14 mouse cellular contexts compared by ENCODE assay signal in genomic region chr5:108713691-108714090, GRCm38 (mm10). TPM values are rescaled to one million over a fixed set of nuclear protein-coding genes. Genes with fewer than 3 reads are reported as not detected.
DNase-seq lines count a peak whose midpoint lies in the region; ATAC-seq and TF ChIP-seq lines count a peak whose summit lies in the region.
"Had no signal": no experiment of that assay in that cellular context is flagged by ENCODE, and none has a peak within 500 bp of the region (broad histone marks: within the 10 kb centered on the region; RNA-seq: fewer than 3 reads in every experiment).

No protein-coding gene starts in this region.

- H3K9me3 ChIP-seq in forebrain, postnatal 0 days (ENCODE audit: low read length), result no peaks in the 10 kb centered on the region
- no peaks in the 10 kb centered on the region for H3K9me3 ChIP-seq in forebrain, embryonic 15.5 days
- no peaks in the 10 kb centered on the region for H3K9me3 ChIP-seq in intestine, embryonic 14.5 days (ENCODE audit: control insufficient read depth, low read length)
- no peaks in the 10 kb centered on the region for H3K9me3 ChIP-seq in intestine, embryonic 16.5 days (ENCODE audit: control insufficient read depth, low read length)
- no peaks in the 10 kb centered on the region for H3K9me3 ChIP-seq in limb, embryonic 10.5 days (replicated peaks)

- no peaks in the 10 kb centered on the region for H3K36me3 ChIP-seq in forebrain, postnatal 0 days (ENCODE audit: insufficient read depth)
- no peaks in the 10 kb centered on the region for H3K36me3 ChIP-seq in forebrain, embryonic 15.5 days
- H3K36me3 ChIP-seq in intestine, embryonic 14.5 days (ENCODE audit: control insufficient read depth, insufficient read depth, low read length), result no peaks in the 10 kb centered on the region
- no peaks in the 10 kb centered on the region for H3K36me3 ChIP-seq in intestine, embryonic 16.5 days (ENCODE audit: control insufficient read depth, insufficient read depth, low read length)
- H3K36me3 ChIP-seq in limb, embryonic 10.5 days, result peaks cover 4% of the 10 kb centered on the region

- no peak overlapping the region for H3K4me3 ChIP-seq in forebrain, postnatal 0 days (ENCODE audit: low read depth, low read length)
- no peak overlapping the region for H3K4me3 ChIP-seq in forebrain, embryonic 15.5 days
- H3K4me3 ChIP-seq in intestine, embryonic 14.5 days (ENCODE audit: low read depth, low read length), result no peak overlapping the region
- no peak overlapping the region for H3K4me3 ChIP-seq in intestine, embryonic 16.5 days (ENCODE audit: low read length)
- no peak overlapping the region for H3K4me3 ChIP-seq in limb, embryonic 10.5 days
- H3K4me3 ChIP-seq: erythroblast, embryonic 14.5 days had no signal

- H3K4me2 ChIP-seq in forebrain, postnatal 0 days (ENCODE audit: low read depth), result no peak overlapping the region
- no peak overlapping the region for H3K4me2 ChIP-seq in forebrain, embryonic 15.5 days (replicated peaks)
- H3K4me2 ChIP-seq in intestine, embryonic 14.5 days (ENCODE audit: low read length), result no peak overlapping the region
- no peak overlapping the region for H3K4me2 ChIP-seq in intestine, embryonic 16.5 days (ENCODE audit: low read depth, low read length)

- DNase-seq in forebrain, postnatal 0 days, result no peak
- no peak for DNase-seq in intestine, embryonic 14.5 days (ENCODE audit: low spot score)
- peak; percentile 94 for DNase-seq in adipocyte (ENCODE audit: low spot score)
- DNase-seq in limb, embryonic 10.5 days (ENCODE audit: low spot score), result no peak
- no peak for DNase-seq in embryo, embryonic 11 days
- no peak for DNase-seq in left cerebral cortex, adult 8-10 months (ENCODE audit: low spot score in 2 of 2)
- DNase-seq: gastrocnemius, postnatal 10 days; spleen, adult 18-20 months; thymus, adult 18-20 months had no signal

- H3K27me3 ChIP-seq in forebrain, postnatal 0 days (ENCODE audit: insufficient read depth, low read length), result no peaks in the 10 kb centered on the region
- H3K27me3 ChIP-seq in forebrain, embryonic 15.5 days, result no peaks in the 10 kb centered on the region
- no peaks in the 10 kb centered on the region for H3K27me3 ChIP-seq in intestine, embryonic 14.5 days (replicated peaks; ENCODE audit: control insufficient read depth, insufficient read depth, low read length)
- H3K27me3 ChIP-seq in intestine, embryonic 16.5 days (replicated peaks; ENCODE audit: control insufficient read depth, insufficient read depth, low read length), result no peaks in the 10 kb centered on the region
- H3K27me3 ChIP-seq in limb, embryonic 10.5 days (ENCODE audit: low read depth, poor library complexity, severe bottlenecking), result no peaks in the 10 kb centered on the region
- H3K27me3 ChIP-seq: Patski had no signal

- no peak for TF ChIP-seq CTCF in forebrain, postnatal 0 days (IDR thresholded peaks at IDR 0.05; ENCODE audit: low read depth)

- H3K4me1 ChIP-seq in forebrain, postnatal 0 days (ENCODE audit: insufficient read depth), result no peaks in the 10 kb centered on the region
- H3K4me1 ChIP-seq in forebrain, embryonic 15.5 days, result peaks cover 6% of the 10 kb centered on the region; the same call in 1 of the 2 replicates
- H3K4me1 ChIP-seq in intestine, embryonic 14.5 days (replicated peaks; ENCODE audit: control insufficient read depth, insufficient read depth, low read length), result no peaks in the 10 kb centered on the region
- H3K4me1 ChIP-seq in intestine, embryonic 16.5 days (ENCODE audit: control insufficient read depth, insufficient read depth, low read length), result peaks cover 16% of the 10 kb centered on the region
- H3K4me1 ChIP-seq in limb, embryonic 10.5 days, result peaks cover 34% of the 10 kb centered on the region

- H3K9ac ChIP-seq in forebrain, postnatal 0 days, result no peak overlapping the region
- no peak overlapping the region for H3K9ac ChIP-seq in forebrain, embryonic 15.5 days (replicated peaks)
- H3K9ac ChIP-seq in intestine, embryonic 14.5 days (ENCODE audit: low read length), result no peak overlapping the region
- H3K9ac ChIP-seq in intestine, embryonic 16.5 days (ENCODE audit: low read depth, low read length), result no peak overlapping the region

- ATAC-seq in forebrain, postnatal 0 days, result peak; percentile 32; the same call in 1 of the 2 replicates
- ATAC-seq in forebrain, embryonic 15.5 days (replicated peaks), result no peak
- 0 out of 2 replicates have a peak, but pooled peaks have one; percentile 3 for ATAC-seq in intestine, embryonic 14.5 days (replicated peaks; ENCODE audit: low FRiP score, low TSS enrichment, low read depth)
- ATAC-seq in intestine, embryonic 16.5 days, result no peak
- ATAC-seq: inflammation-experienced regulatory T-cells, adult 6 months had no signal

- H3K27ac ChIP-seq in forebrain, postnatal 0 days (ENCODE audit: low read depth, low read length), result no peak overlapping the region
- H3K27ac ChIP-seq in forebrain, embryonic 15.5 days (replicated peaks), result no peak overlapping the region
- no peak overlapping the region for H3K27ac ChIP-seq in intestine, embryonic 14.5 days (ENCODE audit: low read depth)
- no peak overlapping the region for H3K27ac ChIP-seq in intestine, embryonic 16.5 days (ENCODE audit: low read length)
- peak overlapping the region; percentile 58 for H3K27ac ChIP-seq in limb, embryonic 10.5 days

RNA-seq across cellular contexts. Expression of gene Fgfrl1, which starts 21.5 kb away (rescaled TPM):
- 13.8 and 17.1 TPM in 2 replicates for total RNA-seq in forebrain, postnatal 0 days (2014; rRNA removed)
- 5.5 and 7.1 TPM in 2 replicates for polyA plus RNA-seq in forebrain, postnatal 0 days (2015; fragmentation: Nextera tagmentation; extraction: Ambion mirVana)
- 9.4 and 10.1 TPM in 2 replicates for polyA plus RNA-seq in forebrain, embryonic 15.5 days (2015; fragmentation: Nextera tagmentation; extraction: Ambion mirVana)
- polyA plus RNA-seq in intestine, embryonic 14.5 days (2014; fragmentation: Nextera tagmentation; extraction: Ambion mirVana), result 17.9 and 26.6 TPM in 2 replicates
- 8.5 and 9.7 TPM in 2 replicates for polyA plus RNA-seq in intestine, embryonic 16.5 days (2015; fragmentation: Nextera tagmentation; extraction: Ambion mirVana)
- 35.9 and 43.1 TPM in 2 replicates for polyA plus RNA-seq in limb, embryonic 10.5 days (2016; fragmentation: Nextera tagmentation; extraction: Ambion mirVana)
- 10 to 100 TPM; 18.0 to 28.3 (median 25.3) TPM for total RNA-seq in left cerebral cortex, adult 8-10 months (2022)

RNA-seq across cellular contexts. Expression of gene Slc26a1, which starts 38.3 kb away (rescaled TPM):
- total RNA-seq in forebrain, postnatal 0 days (2014; rRNA removed), result 4.4 and 6.9 TPM in 2 replicates
- 2.6 and 3.9 TPM in 2 replicates for polyA plus RNA-seq in forebrain, postnatal 0 days (2015; fragmentation: Nextera tagmentation; extraction: Ambion mirVana)
- 1.8 and 1.9 TPM in 2 replicates for polyA plus RNA-seq in forebrain, embryonic 15.5 days (2015; fragmentation: Nextera tagmentation; extraction: Ambion mirVana)
- polyA plus RNA-seq in intestine, embryonic 14.5 days (2014; fragmentation: Nextera tagmentation; extraction: Ambion mirVana), result 1.1 and 1.2 TPM in 2 replicates
- polyA plus RNA-seq in intestine, embryonic 16.5 days (2015; fragmentation: Nextera tagmentation; extraction: Ambion mirVana), result 8.0 and 9.7 TPM in 2 replicates
- polyA plus RNA-seq in limb, embryonic 10.5 days (2016; fragmentation: Nextera tagmentation; extraction: Ambion mirVana), result 0.43 and 0.61 TPM in 2 replicates
- total RNA-seq in left cerebral cortex, adult 8-10 months (2022), result 1 to 10 TPM; 1.0 to 1.3 (median 1.1) TPM

RNA-seq across cellular contexts. Expression of gene Dgkq, which starts 44.2 kb away (rescaled TPM):
- 54.5 and 59.5 TPM in 2 replicates for total RNA-seq in forebrain, postnatal 0 days (2014; rRNA removed)
- 8.6 and 11.6 TPM in 2 replicates for polyA plus RNA-seq in forebrain, postnatal 0 days (2015; fragmentation: Nextera tagmentation; extraction: Ambion mirVana)
- polyA plus RNA-seq in forebrain, embryonic 15.5 days (2015; fragmentation: Nextera tagmentation; extraction: Ambion mirVana), result 23.6 and 24.4 TPM in 2 replicates
- 8.0 and 10.1 TPM in 2 replicates for polyA plus RNA-seq in intestine, embryonic 14.5 days (2014; fragmentation: Nextera tagmentation; extraction: Ambion mirVana)
- 11.3 and 14.0 TPM in 2 replicates for polyA plus RNA-seq in intestine, embryonic 16.5 days (2015; fragmentation: Nextera tagmentation; extraction: Ambion mirVana)
- polyA plus RNA-seq in limb, embryonic 10.5 days (2016; fragmentation: Nextera tagmentation; extraction: Ambion mirVana), result 10.6 and 13.4 TPM in 2 replicates
- total RNA-seq in left cerebral cortex, adult 8-10 months (2022), result 10 to 100 TPM; 47.3 to 67.4 (median 51.3) TPM

RNA-seq across cellular contexts. Expression of gene Idua, which starts 53.6 kb away (rescaled TPM):
- total RNA-seq in forebrain, postnatal 0 days (2014; rRNA removed), result 5.7 and 8.7 TPM in 2 replicates
- 4.3 and 6.3 TPM in 2 replicates for polyA plus RNA-seq in forebrain, postnatal 0 days (2015; fragmentation: Nextera tagmentation; extraction: Ambion mirVana)
- polyA plus RNA-seq in forebrain, embryonic 15.5 days (2015; fragmentation: Nextera tagmentation; extraction: Ambion mirVana), result 9.9 and 10.9 TPM in 2 replicates
- 13.4 and 15.2 TPM in 2 replicates for polyA plus RNA-seq in intestine, embryonic 14.5 days (2014; fragmentation: Nextera tagmentation; extraction: Ambion mirVana)
- polyA plus RNA-seq in intestine, embryonic 16.5 days (2015; fragmentation: Nextera tagmentation; extraction: Ambion mirVana), result 11.3 and 11.9 TPM in 2 replicates
- 9.6 and 11.8 TPM in 2 replicates for polyA plus RNA-seq in limb, embryonic 10.5 days (2016; fragmentation: Nextera tagmentation; extraction: Ambion mirVana)
- total RNA-seq in left cerebral cortex, adult 8-10 months (2022), result 10 to 100 TPM; 19.0 to 25.3 (median 23.0) TPM

Comparison
In these comparisons a context has a peak if more than half of its experiments do, and no peak if none do; other contexts are left out.
1. ATAC-seq: peak in forebrain, postnatal 0 days (single experiment) and intestine, embryonic 14.5 days (single experiment); none in forebrain, embryonic 15.5 days (single experiment) and intestine, embryonic 16.5 days (single experiment).